Mouse (Mus musculus) B cell, adult 2 months (primary cell): ENCODE measurements around the gene Erv3.

Experiments
- DNase-seq, 2 experiments: peaks; one replicate each; pipeline ENCODE4 v3.0.0; 2022

Erv3 gene

GRCm38 (mm10) chr2:131859721-131860120, at the start of gene Erv3:
Erv3 (minus strand) TSS chr2:131859747.
- no peak for DNase-seq

GRCm38 (mm10) chr2:131908906-131909305, 49.4 kb upstream of the Erv3 start:
- DNase-seq, result no peak

GRCm38 (mm10) chr2:131908351-131908861, 48.9 kb upstream of the Erv3 start:
- DNase-seq, result no peak

- DNase-seq, result no peak
Measured at GRCm38 (mm10) chr2:131907311-131907710, 47.8 kb upstream of the Erv3 start.

GRCm38 (mm10) chr2:131906846-131907245, 47.3 kb upstream of the Erv3 start:
- DNase-seq, result no peak

- no peak for DNase-seq
Measured at GRCm38 (mm10) chr2:131906266-131906665, 46.7 kb upstream of the Erv3 start.

- no peak for DNase-seq
Measured at GRCm38 (mm10) chr2:131905776-131906175, 46.2 kb upstream of the Erv3 start.

GRCm38 (mm10) chr2:131905025-131905424, 45.5 kb upstream of the Erv3 start:
- DNase-seq, result no peak

- DNase-seq, result no peak
Measured at GRCm38 (mm10) chr2:131902867-131903266, 43.3 kb upstream of the Erv3 start.

- DNase-seq, result no peak
Measured at GRCm38 (mm10) chr2:131902423-131902822, 42.9 kb upstream of the Erv3 start.

- DNase-seq, result no peak
Measured at GRCm38 (mm10) chr2:131897336-131898109, 38.0 kb upstream of the Erv3 start.

- DNase-seq, result no peak
Measured at GRCm38 (mm10) chr2:131896011-131896410, 36.5 kb upstream of the Erv3 start.

- DNase-seq, result no peak
Measured at GRCm38 (mm10) chr2:131895106-131895505, 35.6 kb upstream of the Erv3 start.

GRCm38 (mm10) chr2:131892534-131892933, 33.0 kb upstream of the Erv3 start:
- DNase-seq, result no peak

GRCm38 (mm10) chr2:131888233-131888632, 28.7 kb upstream of the Erv3 start:
- peak; percentile 12 to 15 for DNase-seq

- DNase-seq, result no peak
Measured at GRCm38 (mm10) chr2:131886503-131887160, 27.1 kb upstream of the Erv3 start.

- DNase-seq, result no peak
Measured at GRCm38 (mm10) chr2:131883136-131883535, 23.6 kb upstream of the Erv3 start.

GRCm38 (mm10) chr2:131881766-131882165, 22.2 kb upstream of the Erv3 start:
- no peak for DNase-seq

GRCm38 (mm10) chr2:131876551-131877265, 17.2 kb upstream of the Erv3 start:
- no peak for DNase-seq

- DNase-seq, result no peak
Measured at GRCm38 (mm10) chr2:131873376-131873775, 13.8 kb upstream of the Erv3 start.

- DNase-seq, result no peak
Measured at GRCm38 (mm10) chr2:131868983-131869382, 9.4 kb upstream of the Erv3 start.

GRCm38 (mm10) chr2:131866676-131867075, 7.1 kb upstream of the Erv3 start:
- no peak for DNase-seq

GRCm38 (mm10) chr2:131864262-131864796, 4.8 kb upstream of the Erv3 start:
- DNase-seq, result no peak
